Mouse (Mus musculus): Measurements from ENCODE around the gene Prkcb.

- TF ChIP-seq CTCF (conservative IDR thresholded peaks at IDR 0.05; ENCODE audit: insufficient read depth, insufficient read length, low read depth, low read length) (no peak), POLR2A (IDR thresholded peaks at IDR 0.05; ENCODE audit: low read depth, low read length) (no peak)
These were observed 284.6 kb downstream of the Prkcb start for GRCm38 (mm10) chr7:122573101-122573635.
